Mouse (Mus musculus) cerebellum, adult (tissue): Measurements from ENCODE around the gene Exoc2.

Experiments
- ATAC-seq: cut with Nextera tagmentation; 2 replicates; pipeline ENCODE4 v1.9.2; 2017; ENCODE audit warnings: mild to moderate bottlenecking, moderate library complexity, mixed read lengths; ENCODE audit not compliant: insufficient number of reproducible peaks, low FRiP score, low TSS enrichment

Gene Exoc2

DNA sequence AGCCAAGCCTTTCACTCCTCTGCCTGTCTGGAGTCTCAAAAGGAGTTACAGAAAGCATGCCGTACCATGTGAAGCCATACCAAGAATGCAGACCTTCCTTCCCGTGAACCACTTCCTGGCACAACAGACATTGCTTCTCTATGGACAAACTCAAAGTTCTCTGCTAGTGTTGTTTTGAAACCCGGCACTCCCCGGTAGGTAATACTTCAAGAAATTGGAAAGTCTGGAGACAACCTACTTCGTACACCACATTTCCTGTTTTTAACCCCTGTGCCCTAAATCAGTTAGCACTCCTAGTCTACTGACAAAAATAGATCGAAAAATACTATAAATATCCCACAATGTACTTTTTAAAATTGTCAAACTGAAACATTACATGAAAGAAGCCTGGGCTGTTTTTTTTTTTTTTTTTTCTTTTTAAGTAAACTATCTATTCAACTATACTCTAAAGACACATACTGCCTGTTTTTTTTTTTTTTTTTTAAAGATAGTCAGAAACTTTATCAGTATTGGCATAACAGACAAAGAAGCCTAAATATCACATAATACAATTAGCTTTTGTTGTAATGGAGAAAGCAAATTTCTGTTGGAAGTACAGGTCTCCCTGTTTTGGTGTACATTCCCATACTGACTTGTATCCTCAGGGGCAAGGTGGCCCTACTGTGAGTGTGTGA is 140.3 kb downstream of the Exoc2 start:
- ATAC-seq = no peak

- ATAC-seq = no peak
Measured at GRCm38 (mm10) chr13:30831369-30831768, 142.5 kb downstream of the Exoc2 start.

GRCm38 (mm10) chr13:30826511-30826910 is 147.4 kb downstream of the Exoc2 start:
- ATAC-seq = no peak

GRCm38 (mm10) chr13:30824903-30825302 is 149.0 kb downstream of the Exoc2 start:
- ATAC-seq = no peak

- ATAC-seq = no peak
Measured at GRCm38 (mm10) chr13:30820555-30820954, 153.3 kb downstream of the Exoc2 start.

- no peak for ATAC-seq
Measured at GRCm38 (mm10) chr13:30819891-30820290, 154.0 kb downstream of the Exoc2 start.

DNA sequence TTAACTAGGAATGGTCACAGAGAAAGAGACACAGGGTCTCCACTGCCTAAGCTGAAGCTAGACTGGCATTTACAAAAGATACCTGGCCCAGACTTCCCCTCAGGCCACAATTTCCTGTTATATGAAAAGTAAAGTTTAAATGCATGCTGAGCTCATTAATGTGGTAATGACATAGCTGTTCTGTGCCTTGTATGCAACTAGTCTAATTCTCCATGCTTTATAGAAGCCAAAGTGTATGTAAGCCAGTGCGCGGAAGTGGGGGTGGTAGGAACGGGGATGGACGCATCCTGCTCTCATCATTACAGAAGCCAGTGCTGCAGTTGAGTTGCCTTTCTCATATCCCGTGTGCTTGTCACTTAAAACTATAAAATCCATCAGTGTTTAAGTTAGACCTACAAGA is 156.5 kb downstream of the Exoc2 start:
- no peak for ATAC-seq

GRCm38 (mm10) chr13:30814256-30814655 is 159.6 kb downstream of the Exoc2 start:
- no peak for ATAC-seq

DNA sequence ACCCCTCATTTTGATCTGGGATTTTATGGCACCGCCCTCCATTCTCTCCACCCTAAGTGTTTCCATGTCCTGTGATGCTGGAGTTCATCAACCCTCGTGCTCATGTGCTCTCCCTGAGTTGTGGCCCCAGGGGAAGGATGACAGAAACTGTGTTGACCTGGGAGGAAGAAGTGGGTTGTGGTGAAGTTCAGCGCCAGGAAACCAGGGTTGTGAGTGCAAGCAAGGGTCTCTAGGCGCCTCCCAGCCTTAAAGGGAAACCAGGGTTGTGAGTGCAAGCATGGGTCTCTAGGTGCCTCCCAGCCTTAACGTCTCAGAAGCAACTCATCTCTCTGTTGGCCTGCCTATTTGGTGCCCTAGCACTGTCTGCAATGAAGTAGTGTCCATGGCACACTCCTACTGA is 160.4 kb downstream of the Exoc2 start:
- ATAC-seq = no peak

DNA sequence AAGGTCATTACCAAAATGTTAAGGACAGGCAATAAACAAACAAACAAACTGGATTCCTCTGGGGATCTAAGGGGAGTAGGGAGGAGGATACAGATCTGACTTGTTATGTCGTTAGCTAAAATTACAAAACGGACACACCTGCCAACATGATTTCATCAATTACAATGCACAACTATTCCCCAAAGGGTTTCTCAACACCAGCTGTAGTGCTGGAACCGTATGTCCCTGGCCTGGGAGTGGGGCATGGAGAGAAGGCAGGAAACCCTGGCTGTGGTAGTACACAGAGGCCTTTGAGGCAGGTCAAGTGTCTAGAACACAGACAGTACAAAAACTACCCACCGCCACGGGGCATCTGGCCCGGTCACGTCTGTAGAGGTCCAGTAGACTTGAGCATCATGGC is 164.7 kb downstream of the Exoc2 start:
- no peak for ATAC-seq

GRCm38 (mm10) chr13:30802336-30802955 is 171.4 kb downstream of the Exoc2 start:
- no peak for ATAC-seq

GRCm38 (mm10) chr13:30801886-30802285 is 172.0 kb downstream of the Exoc2 start:
- ATAC-seq = no peak

DNA sequence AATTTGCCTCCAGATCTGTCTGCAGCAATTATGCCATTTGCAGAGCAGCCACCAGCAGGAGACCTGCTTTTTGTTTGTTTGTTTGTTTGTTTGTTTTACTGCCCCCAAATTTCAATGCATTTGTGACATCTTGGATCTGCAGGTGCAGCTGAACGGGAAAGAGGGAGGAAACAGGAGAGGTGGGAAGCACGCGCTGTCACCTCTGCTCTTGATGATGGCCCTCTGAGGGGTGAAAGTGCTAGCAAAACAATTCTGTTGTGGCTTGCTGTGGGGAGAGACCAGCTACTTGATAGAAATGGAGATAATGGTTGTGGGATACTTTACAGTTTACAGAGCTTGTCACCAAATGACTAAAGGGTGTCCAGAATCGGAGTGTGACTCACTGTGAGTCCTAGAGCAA is 177.9 kb downstream of the Exoc2 start:
- no peak for ATAC-seq

GRCm38 (mm10) chr13:30793616-30794015 is 180.3 kb downstream of the Exoc2 start:
- ATAC-seq = no peak

- ATAC-seq = no peak
Measured at GRCm38 (mm10) chr13:30793196-30793595, 180.7 kb downstream of the Exoc2 start.

DNA sequence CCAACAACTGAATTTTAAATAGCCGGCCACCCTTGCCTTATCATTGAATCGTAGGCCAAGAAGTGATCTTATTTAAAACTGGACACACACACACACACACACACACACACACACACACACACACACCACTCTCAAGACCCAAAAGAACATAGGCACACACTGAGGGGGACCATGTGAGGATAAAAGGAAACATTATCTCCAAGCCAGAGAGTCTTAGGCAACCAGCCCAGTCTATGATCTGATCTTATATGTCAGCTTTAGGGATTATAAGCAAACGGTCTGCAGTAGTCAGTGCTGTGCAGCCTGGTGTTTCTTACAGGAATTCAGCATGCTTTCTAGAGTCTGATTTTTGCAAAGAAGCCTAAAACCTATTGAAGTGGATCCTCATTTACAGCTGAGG is 181.2 kb downstream of the Exoc2 start:
- no peak for ATAC-seq

- ATAC-seq = no peak
Measured at GRCm38 (mm10) chr13:30792308-30792707, 181.6 kb downstream of the Exoc2 start.

DNA sequence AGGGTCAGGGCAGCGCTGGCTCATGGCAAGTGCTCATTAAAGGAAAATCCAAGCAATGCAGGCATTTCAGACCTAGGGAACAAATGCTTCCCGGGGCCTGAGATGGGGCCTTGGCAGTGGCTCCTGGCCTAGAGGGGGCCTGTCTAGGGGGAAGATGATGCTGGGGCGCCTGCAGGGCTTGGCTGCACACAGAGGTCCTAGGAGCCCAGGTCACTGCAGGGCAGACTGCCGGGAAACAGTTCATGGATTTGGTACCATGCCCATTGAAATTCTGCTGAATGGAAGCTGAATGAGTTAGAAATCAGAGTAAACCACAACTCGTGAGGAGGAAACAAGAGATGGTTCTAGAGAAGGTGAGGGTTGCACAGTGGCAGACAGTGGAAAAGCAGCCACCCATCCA is 183.9 kb downstream of the Exoc2 start:
- no peak for ATAC-seq

DNA sequence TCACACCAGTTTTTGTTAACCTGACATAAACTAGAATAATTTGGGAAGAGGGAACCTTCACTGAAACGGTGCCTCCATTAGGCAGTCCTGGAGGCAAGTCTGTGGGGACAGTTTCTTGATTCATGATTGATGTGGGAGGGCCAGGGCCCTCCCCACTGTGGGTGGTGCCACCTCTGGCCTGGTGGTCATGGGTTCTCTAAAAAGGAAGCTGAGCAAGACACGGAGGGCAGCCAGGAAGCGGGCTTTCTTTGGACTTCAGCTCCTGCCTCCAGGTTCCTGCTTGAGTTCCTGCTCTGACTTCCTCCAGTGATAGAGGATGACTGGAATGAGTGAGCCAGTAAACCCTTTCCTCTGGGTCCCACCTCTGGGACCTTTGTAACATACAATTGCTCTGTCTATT is 185.5 kb downstream of the Exoc2 start:
- ATAC-seq = no peak

DNA sequence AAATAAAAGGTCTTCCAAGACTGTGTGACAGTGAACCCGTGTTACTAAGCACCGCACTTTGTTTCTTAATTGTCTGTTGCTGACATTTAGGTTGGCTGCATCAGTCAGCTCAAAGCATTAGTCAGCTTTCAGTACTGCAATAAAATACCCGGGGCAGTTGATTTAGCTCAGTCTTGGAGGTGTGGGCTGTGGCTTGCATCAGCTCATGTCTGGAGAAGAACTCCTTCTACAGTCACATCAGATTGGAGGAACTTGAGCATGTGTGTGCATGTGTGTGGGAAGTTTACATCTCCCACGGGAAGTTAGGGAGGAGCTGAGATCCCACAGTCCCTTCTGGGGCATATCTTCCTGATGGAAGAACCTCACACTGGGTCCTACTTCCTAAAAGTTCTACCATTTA is 185.9 kb downstream of the Exoc2 start:
- no peak for ATAC-seq

- no peak for ATAC-seq
Measured at GRCm38 (mm10) chr13:30787556-30787955, 186.3 kb downstream of the Exoc2 start.

- no peak for ATAC-seq
Measured at GRCm38 (mm10) chr13:30787036-30787320, 186.9 kb downstream of the Exoc2 start.
